Mouse (Mus musculus) spleen, adult 2 months (tissue): Measurements from ENCODE around the gene Spag9.

ENCODE experiments used
- CTCF ChIP-seq: fragments of 200-500 bp; IDR thresholded peaks from 2 replicates; pipeline ENCODE4 v1.5.1; 2011; ENCODE audit warnings: mild to moderate bottlenecking, inconsistent platforms; ENCODE audit not compliant: insufficient read depth, insufficient read length, insufficient replicate concordance; ENCODE audit errors: extremely low read depth
- POLR2A ChIP-seq: fragments of 200-500 bp; IDR thresholded peaks from 2 replicates; pipeline ENCODE4 v1.6.1; 2011; ENCODE audit warnings: low read depth, low read length, inconsistent platforms

- TF ChIP-seq POLR2A: no peak
- TF ChIP-seq CTCF: no peak
Measured at GRCm38 (mm10) chr11:94172186-94172585, 176.3 kb downstream of the Spag9 start.
